Mouse (Mus musculus): ENCODE results near the gene Rassf8. TPM values are rescaled to one million over a fixed set of nuclear protein-coding genes. Genes with fewer than 3 reads are reported as not detected.

The Rassf8 gene
- polyA plus RNA-seq, 1 experiment from 2014 or later, result 9.2 TPM

- peaks cover 11% of the 10 kb centered on the region for H3K4me1 ChIP-seq (replicated peaks)
- no peak for ATAC-seq (ENCODE audit: insufficient number of reproducible peaks, insufficient read depth, low FRiP score, low TSS enrichment, low read depth)
- no peaks in the 10 kb centered on the region for H3K27me3 ChIP-seq
- H3K9ac ChIP-seq (replicated peaks), result no peak overlapping the region
- WGBS, result 59% methylated on average over 3 of the region's 3 CpGs
- H3K9me3 ChIP-seq, result no peaks in the 10 kb centered on the region
- no peak overlapping the region for H3K27ac ChIP-seq
- H3K4me2 ChIP-seq, result no peak overlapping the region
- H3K4me3 ChIP-seq (replicated peaks), result no peak overlapping the region
- peaks cover 8% of the 10 kb centered on the region; the same call in 1 of the 2 replicates for H3K36me3 ChIP-seq
Observed at GRCm38 (mm10) chr6:145804276-145804675, 57.7 kb downstream of the Rassf8 start.

GRCm38 (mm10) chr6:145806784-145807183, 60.2 kb downstream of the Rassf8 start:
- no peaks in the 10 kb centered on the region for H3K27me3 ChIP-seq
- no peaks in the 10 kb centered on the region for H3K9me3 ChIP-seq
- H3K4me1 ChIP-seq (replicated peaks), result peaks cover 4% of the 10 kb centered on the region
- H3K9ac ChIP-seq (replicated peaks), result no peak overlapping the region
- ATAC-seq (ENCODE audit: insufficient number of reproducible peaks, insufficient read depth, low FRiP score, low TSS enrichment, low read depth), result no peak
- H3K27ac ChIP-seq, result no peak overlapping the region
- peaks cover 29% of the 10 kb centered on the region for H3K36me3 ChIP-seq
- H3K4me2 ChIP-seq, result no peak overlapping the region
- 50% methylated on average over 2 of the region's 2 CpGs for WGBS
- H3K4me3 ChIP-seq (replicated peaks), result no peak overlapping the region

DNA sequence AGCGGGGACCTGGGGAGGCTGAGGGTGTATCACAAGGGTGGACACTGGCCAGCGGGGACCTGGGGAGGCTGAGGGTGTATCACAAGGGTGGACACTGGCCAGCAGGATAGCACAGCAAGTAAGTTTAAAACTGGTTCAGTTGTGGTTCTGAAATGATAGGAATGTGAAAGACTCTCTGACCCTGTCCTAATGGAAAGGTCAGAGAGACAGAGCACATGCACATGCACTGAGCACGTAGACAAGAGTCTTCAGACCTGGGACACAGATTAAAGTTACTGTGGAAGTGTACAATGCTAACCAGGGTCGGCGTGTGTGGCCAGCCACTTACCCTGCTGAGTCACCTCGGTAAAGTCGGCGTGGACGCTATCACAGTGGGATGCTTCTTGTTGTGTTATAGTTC, 61.4 kb downstream of the Rassf8 start:
- Histone ChIP-seq H3K27ac (no peak overlapping the region), H3K4me2 (no peak overlapping the region), H3K9ac (replicated peaks) (no peak overlapping the region), H3K27me3 (no peaks in the 10 kb centered on the region), H3K36me3 (peaks cover 36% of the 10 kb centered on the region), H3K4me3 (replicated peaks) (no peak overlapping the region), H3K9me3 (no peaks in the 10 kb centered on the region), H3K4me1 (replicated peaks) (no peaks in the 10 kb centered on the region)
- WGBS, result 92% methylated on average over 9 of the region's 9 CpGs
- ATAC-seq (ENCODE audit: insufficient number of reproducible peaks, insufficient read depth, low FRiP score, low TSS enrichment, low read depth), result no peak

DNA sequence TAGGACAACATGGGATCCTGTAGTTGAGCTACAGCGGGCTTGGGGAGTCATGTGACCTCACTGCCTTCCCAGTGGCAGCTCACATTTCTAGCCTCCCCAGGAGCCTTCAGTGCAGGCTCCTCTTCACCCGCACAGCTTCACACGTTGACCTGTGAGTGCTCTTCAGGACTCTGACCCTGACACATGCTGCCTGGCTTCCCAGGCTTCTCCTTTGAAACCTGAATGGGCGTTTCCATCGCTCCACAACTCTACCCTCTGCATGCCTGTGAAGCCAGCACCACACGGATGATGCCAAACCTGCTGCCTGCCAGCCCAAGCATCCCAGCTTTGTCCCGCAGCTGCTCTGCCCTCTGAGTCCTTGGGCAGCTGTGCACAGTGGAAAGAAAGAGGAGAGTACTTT, 63.0 kb downstream of the Rassf8 start:
- Histone ChIP-seq H3K27ac (no peak overlapping the region), H3K4me3 (replicated peaks) (no peak overlapping the region), H3K4me2 (no peak overlapping the region), H3K4me1 (replicated peaks) (no peaks in the 10 kb centered on the region), H3K27me3 (no peaks in the 10 kb centered on the region), H3K9ac (replicated peaks) (no peak overlapping the region), H3K36me3 (peaks cover 45% of the 10 kb centered on the region), H3K9me3 (no peaks in the 10 kb centered on the region)
- 83% methylated on average over 7 of the region's 7 CpGs for WGBS
- ATAC-seq (ENCODE audit: insufficient number of reproducible peaks, insufficient read depth, low FRiP score, low TSS enrichment, low read depth), result no peak

- Histone ChIP-seq H3K27me3 (no peaks in the 10 kb centered on the region), H3K9ac (replicated peaks) (no peak overlapping the region), H3K4me1 (replicated peaks) (no peaks in the 10 kb centered on the region; the same call in 1 of the 2 replicates), H3K4me3 (replicated peaks) (no peak overlapping the region), H3K4me2 (no peak overlapping the region), H3K9me3 (no peaks in the 10 kb centered on the region), H3K36me3 (peaks cover 48% of the 10 kb centered on the region), H3K27ac (no peak overlapping the region)
- 87% methylated on average over 6 of the region's 6 CpGs for WGBS
- ATAC-seq (ENCODE audit: insufficient number of reproducible peaks, insufficient read depth, low FRiP score, low TSS enrichment, low read depth), result no peak
Observed at GRCm38 (mm10) chr6:145810015-145810414, 63.5 kb downstream of the Rassf8 start.

DNA sequence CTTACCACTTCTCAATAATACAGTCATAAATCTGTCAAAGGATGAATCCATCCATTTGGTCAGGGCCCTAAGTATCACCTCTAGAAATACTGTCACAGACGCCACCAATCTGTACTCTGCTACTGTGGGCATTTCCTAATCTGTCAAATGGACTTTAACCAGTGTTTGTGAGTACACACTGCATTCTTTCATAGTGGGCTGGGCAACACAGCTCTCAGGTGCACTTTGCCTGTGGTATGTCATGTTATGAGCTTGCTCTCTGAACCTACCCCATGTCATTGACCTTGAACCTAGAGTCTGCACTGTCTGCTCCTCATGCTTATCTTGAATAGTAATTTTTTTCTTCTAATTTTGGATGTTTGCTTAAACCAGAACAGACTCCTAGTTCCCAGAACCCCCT, 64.6 kb downstream of the Rassf8 start:
- Histone ChIP-seq H3K27me3 (no peaks in the 10 kb centered on the region), H3K4me2 (no peak overlapping the region), H3K36me3 (peaks cover 60% of the 10 kb centered on the region), H3K27ac (no peak overlapping the region), H3K4me1 (replicated peaks) (peaks cover 3% of the 10 kb centered on the region; the same call in 1 of the 2 replicates), H3K4me3 (replicated peaks) (no peak overlapping the region), H3K9ac (replicated peaks) (no peak overlapping the region), H3K9me3 (no peaks in the 10 kb centered on the region)
- ATAC-seq (ENCODE audit: insufficient number of reproducible peaks, insufficient read depth, low FRiP score, low TSS enrichment, low read depth), result no peak
- 81% methylated on average over 1 of the region's 1 CpGs for WGBS

GRCm38 (mm10) chr6:145815200-145815599, 68.7 kb downstream of the Rassf8 start:
- H3K27ac ChIP-seq, result no peak overlapping the region
- WGBS, result 33% methylated on average over 15 of the region's 15 CpGs
- H3K4me2 ChIP-seq, result no peak overlapping the region
- no peaks in the 10 kb centered on the region for H3K9me3 ChIP-seq
- no peak overlapping the region for H3K9ac ChIP-seq (replicated peaks)
- peaks cover 3% of the 10 kb centered on the region; the same call in 1 of the 2 replicates for H3K4me1 ChIP-seq (replicated peaks)
- no peak for ATAC-seq (ENCODE audit: insufficient number of reproducible peaks, insufficient read depth, low FRiP score, low TSS enrichment, low read depth)
- H3K36me3 ChIP-seq, result peaks cover 78% of the 10 kb centered on the region
- no peak overlapping the region for H3K4me3 ChIP-seq (replicated peaks)
- H3K27me3 ChIP-seq, result no peaks in the 10 kb centered on the region

DNA sequence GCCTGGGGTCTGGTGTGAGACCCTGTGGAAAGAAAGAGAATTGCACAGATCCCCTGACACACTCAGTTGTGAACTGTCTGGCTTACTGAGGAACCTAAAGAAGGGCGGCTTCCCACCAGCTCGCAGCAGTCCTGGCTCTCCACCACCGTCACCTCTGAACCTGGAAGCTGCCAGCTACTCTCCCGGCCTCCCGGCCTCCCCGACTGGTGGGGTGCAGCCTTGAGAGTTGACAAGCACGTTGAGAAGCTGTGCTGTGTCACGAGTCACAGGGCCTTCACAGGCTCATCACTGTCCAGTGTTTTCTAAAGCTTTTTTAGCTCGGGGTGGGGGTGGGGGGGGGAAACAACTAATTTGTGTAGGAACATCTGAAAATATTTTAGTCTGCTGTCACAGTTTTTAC, 72.6 kb downstream of the Rassf8 start:
- Histone ChIP-seq H3K9ac (replicated peaks) (no peak overlapping the region), H3K4me1 (replicated peaks) (peaks cover 3% of the 10 kb centered on the region), H3K4me3 (replicated peaks) (no peak overlapping the region), H3K9me3 (no peaks in the 10 kb centered on the region), H3K27ac (no peak overlapping the region), H3K4me2 (no peak overlapping the region), H3K36me3 (peaks cover 50% of the 10 kb centered on the region), H3K27me3 (no peaks in the 10 kb centered on the region)
- WGBS, result 88% methylated on average over 9 of the region's 9 CpGs
- ATAC-seq (ENCODE audit: insufficient number of reproducible peaks, insufficient read depth, low FRiP score, low TSS enrichment, low read depth), result no peak

DNA sequence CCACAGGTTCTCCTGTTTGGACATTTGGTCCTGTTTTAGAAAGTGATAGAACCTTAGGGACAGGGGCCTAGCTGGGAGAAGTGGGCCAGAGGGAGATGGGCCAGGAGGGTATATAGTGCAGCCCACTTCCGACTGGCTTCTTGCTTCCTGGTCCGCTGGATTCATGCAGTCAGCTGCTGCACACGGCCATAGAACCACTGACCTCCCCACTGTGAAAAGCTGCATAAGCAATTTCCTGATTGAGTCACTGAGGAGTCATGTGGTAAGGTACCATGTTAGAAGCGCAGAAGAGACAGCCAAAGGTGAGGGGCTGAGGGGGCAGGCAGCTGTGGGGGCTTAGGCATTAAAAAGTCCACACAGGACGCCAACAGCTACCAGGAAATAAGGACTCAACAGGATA, 75.7 kb downstream of the Rassf8 start:
- no peaks in the 10 kb centered on the region for H3K27me3 ChIP-seq
- ATAC-seq (ENCODE audit: insufficient number of reproducible peaks, insufficient read depth, low FRiP score, low TSS enrichment, low read depth), result no peak
- H3K4me3 ChIP-seq (replicated peaks), result no peak overlapping the region
- H3K4me1 ChIP-seq (replicated peaks), result no peaks in the 10 kb centered on the region; the same call in 1 of the 2 replicates
- H3K4me2 ChIP-seq, result no peak overlapping the region
- no peak overlapping the region for H3K27ac ChIP-seq
- H3K36me3 ChIP-seq, result peaks cover 37% of the 10 kb centered on the region
- WGBS, result 76% methylated on average over 5 of the region's 5 CpGs
- no peak overlapping the region for H3K9ac ChIP-seq (replicated peaks)
- H3K9me3 ChIP-seq, result peaks cover 11% of the 10 kb centered on the region; the same call in 1 of the 2 replicates

GRCm38 (mm10) chr6:145823103-145823502, 76.6 kb downstream of the Rassf8 start:
- no peak for ATAC-seq (ENCODE audit: insufficient number of reproducible peaks, insufficient read depth, low FRiP score, low TSS enrichment, low read depth)
- H3K4me3 ChIP-seq (replicated peaks), result no peak overlapping the region
- no peak overlapping the region for H3K27ac ChIP-seq
- no peaks in the 10 kb centered on the region; the same call in 1 of the 2 replicates for H3K4me1 ChIP-seq (replicated peaks)
- no peak overlapping the region for H3K4me2 ChIP-seq
- H3K9ac ChIP-seq (replicated peaks), result no peak overlapping the region
- H3K9me3 ChIP-seq, result peaks cover 11% of the 10 kb centered on the region; the same call in 1 of the 2 replicates
- H3K27me3 ChIP-seq, result no peaks in the 10 kb centered on the region
- peaks cover 28% of the 10 kb centered on the region for H3K36me3 ChIP-seq
- WGBS, result 58% methylated on average over 6 of the region's 6 CpGs

- no peak overlapping the region for H3K4me2 ChIP-seq
- H3K27ac ChIP-seq, result no peak overlapping the region
- H3K4me3 ChIP-seq (replicated peaks), result no peak overlapping the region
- H3K36me3 ChIP-seq, result peaks cover 23% of the 10 kb centered on the region
- peaks cover 11% of the 10 kb centered on the region; the same call in 1 of the 2 replicates for H3K9me3 ChIP-seq
- ATAC-seq (ENCODE audit: insufficient number of reproducible peaks, insufficient read depth, low FRiP score, low TSS enrichment, low read depth), result no peak
- no peaks in the 10 kb centered on the region; the same call in 1 of the 2 replicates for H3K4me1 ChIP-seq (replicated peaks)
- 57% methylated on average over 5 of the region's 5 CpGs for WGBS
- H3K9ac ChIP-seq (replicated peaks), result no peak overlapping the region
- H3K27me3 ChIP-seq, result no peaks in the 10 kb centered on the region
Observed at GRCm38 (mm10) chr6:145823588-145824234, 77.2 kb downstream of the Rassf8 start.

DNA sequence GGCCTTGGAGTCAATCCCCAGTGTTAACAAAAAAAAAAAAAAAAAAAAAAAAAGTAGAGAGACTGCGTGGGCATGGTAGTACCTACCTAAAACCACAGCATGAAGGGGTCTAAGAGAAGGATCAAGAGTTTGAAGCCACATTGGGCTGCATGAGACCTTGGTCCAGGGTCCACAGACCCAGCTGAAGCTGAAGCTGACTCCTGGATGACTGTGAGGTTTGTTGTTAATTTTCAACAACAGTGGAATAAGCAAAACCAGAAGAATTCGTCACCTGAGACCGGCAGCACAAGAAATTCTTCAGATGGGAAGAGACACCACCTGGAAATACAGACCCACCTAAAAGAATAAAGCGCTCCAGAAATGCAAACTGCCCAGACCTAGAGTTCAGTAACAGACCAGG, 79.8 kb downstream of the Rassf8 start:
- H3K9ac ChIP-seq (replicated peaks), result no peak overlapping the region
- H3K27me3 ChIP-seq, result no peaks in the 10 kb centered on the region
- no peak overlapping the region for H3K27ac ChIP-seq
- no peak overlapping the region for H3K4me3 ChIP-seq (replicated peaks)
- peaks cover 11% of the 10 kb centered on the region; the same call in 1 of the 2 replicates for H3K9me3 ChIP-seq
- no peak overlapping the region for H3K4me2 ChIP-seq
- 92% methylated on average over 4 of the region's 4 CpGs for WGBS
- peaks cover 12% of the 10 kb centered on the region for H3K36me3 ChIP-seq
- H3K4me1 ChIP-seq (replicated peaks), result no peaks in the 10 kb centered on the region; the same call in 1 of the 2 replicates
- no peak for ATAC-seq (ENCODE audit: insufficient number of reproducible peaks, insufficient read depth, low FRiP score, low TSS enrichment, low read depth)
